ENCODE assay signal across 8 mouse cellular contexts in the genomic region with DNA sequence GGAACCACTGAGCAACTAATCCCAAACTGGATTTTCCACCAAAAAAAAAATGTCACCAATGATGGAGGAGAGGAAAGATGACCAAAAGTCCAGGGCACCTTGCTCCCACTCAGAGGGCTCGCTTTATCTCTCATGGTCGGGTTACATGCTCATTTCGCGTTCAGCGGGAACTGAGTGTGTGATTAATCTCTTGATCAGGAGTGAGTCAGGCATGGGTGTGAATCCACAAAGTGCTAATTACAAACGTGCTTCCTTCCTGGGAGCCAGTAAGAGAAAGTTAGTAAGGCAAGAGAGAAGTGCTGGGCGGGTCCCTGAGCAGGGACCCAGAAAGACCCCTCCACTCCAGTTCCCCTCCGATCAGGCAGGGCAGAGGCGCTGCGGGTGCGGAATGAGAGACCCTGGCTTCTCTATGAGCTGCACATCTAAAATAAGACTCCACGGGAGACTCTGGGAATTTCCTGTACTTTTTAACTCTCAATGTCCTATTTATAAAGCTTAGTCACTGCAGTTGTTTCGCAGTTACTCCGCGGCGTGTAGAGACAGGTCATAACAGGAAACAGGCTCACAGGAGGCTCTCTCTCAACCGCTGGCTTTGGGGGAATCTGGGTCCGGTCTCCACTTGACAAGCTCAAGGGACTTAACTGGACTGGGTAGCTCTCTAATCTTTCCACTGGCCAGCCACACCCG. TPM values are rescaled to one million over a fixed set of nuclear protein-coding genes. Genes with fewer than 3 reads are reported as not detected.
DNase-seq lines count a peak whose midpoint lies in the region; ATAC-seq and TF ChIP-seq lines count a peak whose summit lies in the region.

No protein-coding gene starts in this region.

- H3K9ac ChIP-seq in forebrain, embryonic 11.5 days (ENCODE audit: low read length): no peak overlapping the region; the same call in 1 of the 2 replicates
- H3K9ac ChIP-seq in heart, embryonic 16.5 days (ENCODE audit: low read length): peak overlapping the region; percentile 67
- peak overlapping the region; percentile 14 for H3K9ac ChIP-seq in lung, embryonic 14.5 days
- H3K9ac ChIP-seq in neural tube, embryonic 13.5 days: no peak overlapping the region

- H3K27ac ChIP-seq in forebrain, embryonic 11.5 days (ENCODE audit: low read depth, low read length): peak overlapping the region; percentile 25; the same call in 1 of the 2 replicates
- H3K27ac ChIP-seq in heart, embryonic 16.5 days (ENCODE audit: low read length): peak overlapping the region; percentile 92
- peak overlapping the region; percentile 94 for H3K27ac ChIP-seq in lung, embryonic 14.5 days (ENCODE audit: low read depth)
- H3K27ac ChIP-seq in neural tube, embryonic 13.5 days (replicated peaks): peak overlapping the region; percentile 63

- no peak overlapping the region for H3K4me3 ChIP-seq in forebrain, embryonic 11.5 days (ENCODE audit: low read depth, low read length)
- peak overlapping the region; percentile 31 for H3K4me3 ChIP-seq in heart, embryonic 16.5 days (ENCODE audit: low read length)
- peak overlapping the region; percentile 21 for H3K4me3 ChIP-seq in lung, embryonic 14.5 days (ENCODE audit: low read depth, low read length)
- no peak overlapping the region for H3K4me3 ChIP-seq in neural tube, embryonic 13.5 days

- no peak for TF ChIP-seq CTCF in lung, embryonic 14.5 days (IDR thresholded peaks at IDR 0.05; ENCODE audit: low read depth)

- no peak for ATAC-seq in forebrain, embryonic 11.5 days (replicated peaks; ENCODE audit: low FRiP score)
- ATAC-seq in heart, embryonic 16.5 days (replicated peaks; ENCODE audit: extremely low read depth, insufficient read depth, low FRiP score): peak; percentile 85
- ATAC-seq in lung, embryonic 14.5 days (ENCODE audit: insufficient read depth): peak; percentile 42
- ATAC-seq in neural tube, embryonic 13.5 days (ENCODE audit: low read depth): no peak

- no peak overlapping the region for H3K4me2 ChIP-seq in forebrain, embryonic 11.5 days (ENCODE audit: low read depth, low read length, severe bottlenecking)
- peak overlapping the region; percentile 64 for H3K4me2 ChIP-seq in heart, embryonic 16.5 days (ENCODE audit: low read depth, low read length)
- peak overlapping the region; percentile 61 for H3K4me2 ChIP-seq in lung, embryonic 14.5 days
- peak overlapping the region; percentile 29; the same call in 1 of the 2 replicates for H3K4me2 ChIP-seq in neural tube, embryonic 13.5 days

- 64% methylated on average over 19 of the region's 19 CpGs for WGBS in forebrain, embryonic 11.5 days
- WGBS in heart, embryonic 16.5 days: 5% methylated on average over 19 of the region's 19 CpGs
- WGBS in lung, embryonic 14.5 days: 19% methylated on average over 19 of the region's 19 CpGs
- WGBS in neural tube, embryonic 13.5 days: 63% methylated on average over 19 of the region's 19 CpGs

- H3K4me1 ChIP-seq in forebrain, embryonic 11.5 days (replicated peaks; ENCODE audit: control insufficient read depth, insufficient read depth, low read length): peaks cover 4% of the 10 kb centered on the region; the same call in 1 of the 2 replicates
- H3K4me1 ChIP-seq in heart, embryonic 16.5 days (ENCODE audit: control insufficient read depth, insufficient read depth, low read length): peaks cover 24% of the 10 kb centered on the region
- H3K4me1 ChIP-seq in lung, embryonic 14.5 days (ENCODE audit: insufficient read depth): peaks cover 11% of the 10 kb centered on the region
- peaks cover 29% of the 10 kb centered on the region for H3K4me1 ChIP-seq in neural tube, embryonic 13.5 days (replicated peaks)

- DNase-seq in B cell, adult 2 months: peak; percentile 67 to 68
- peak; percentile 18 for DNase-seq in R1 (ENCODE audit: low read depth, low spot score)
- DNase-seq in forebrain, embryonic 11.5 days (ENCODE audit: low spot score): peak; percentile 56
- peak; percentile 54 for DNase-seq in kidney, postnatal 10 days
- peak; percentile 68 for DNase-seq in lung, embryonic 14.5 days
- no peak for DNase-seq in ovary, postnatal 36 days (ENCODE audit: low spot score)

- no peaks in the 10 kb centered on the region for H3K36me3 ChIP-seq in forebrain, embryonic 11.5 days (ENCODE audit: control insufficient read depth, insufficient read depth, low read length)
- H3K36me3 ChIP-seq in heart, embryonic 16.5 days (ENCODE audit: control insufficient read depth, insufficient read depth): no peaks in the 10 kb centered on the region
- no peaks in the 10 kb centered on the region for H3K36me3 ChIP-seq in lung, embryonic 14.5 days (ENCODE audit: insufficient read depth)
- H3K36me3 ChIP-seq in neural tube, embryonic 13.5 days: no peaks in the 10 kb centered on the region

- no peaks in the 10 kb centered on the region; the same call in 1 of the 2 replicates for H3K27me3 ChIP-seq in forebrain, embryonic 11.5 days (ENCODE audit: control insufficient read depth, insufficient read depth, low read length)
- H3K27me3 ChIP-seq in heart, embryonic 16.5 days (ENCODE audit: control insufficient read depth, insufficient read depth, low read length): no peaks in the 10 kb centered on the region
- no peaks in the 10 kb centered on the region for H3K27me3 ChIP-seq in lung, embryonic 14.5 days (ENCODE audit: insufficient read depth, low read length)
- no peaks in the 10 kb centered on the region for H3K27me3 ChIP-seq in neural tube, embryonic 13.5 days

- no peaks in the 10 kb centered on the region for H3K9me3 ChIP-seq in forebrain, embryonic 11.5 days (ENCODE audit: control insufficient read depth, low read length)
- H3K9me3 ChIP-seq in heart, embryonic 16.5 days (replicated peaks; ENCODE audit: control insufficient read depth, low read length): no peaks in the 10 kb centered on the region
- H3K9me3 ChIP-seq in lung, embryonic 14.5 days (ENCODE audit: low read depth, low read length): no peaks in the 10 kb centered on the region
- H3K9me3 ChIP-seq in neural tube, embryonic 13.5 days: no peaks in the 10 kb centered on the region

RNA-seq across cellular contexts. Expression of a gene that starts 45.0 kb away (rescaled TPM):
- polyA plus RNA-seq in forebrain, embryonic 11.5 days (2014; fragmentation: Nextera tagmentation; extraction: Ambion mirVana): 25.6 and 26.1 TPM in 2 replicates
- 15.7 and 19.2 TPM in 2 replicates for polyA plus RNA-seq in heart, embryonic 16.5 days (2015; fragmentation: Nextera tagmentation; extraction: Ambion mirVana)
- 23.6 and 26.5 TPM in 2 replicates for polyA plus RNA-seq in lung, embryonic 14.5 days (2014; fragmentation: Nextera tagmentation; extraction: Ambion mirVana)
- 25.6 and 28.2 TPM in 2 replicates for polyA plus RNA-seq in neural tube, embryonic 13.5 days (2015; fragmentation: Nextera tagmentation; extraction: Ambion mirVana)

Comparison
In these comparisons a context has a peak if more than half of its experiments do, and no peak if none do; other contexts are left out.
1. ATAC-seq: peak in heart, embryonic 16.5 days (single experiment) and lung, embryonic 14.5 days (single experiment); none in forebrain, embryonic 11.5 days (single experiment) and neural tube, embryonic 13.5 days (single experiment).
2. H3K27ac ChIP-seq: peak in every context shown above with its lines; median percentile 94 in lung, embryonic 14.5 days; 92 in heart, embryonic 16.5 days; 63 in neural tube, embryonic 13.5 days; 25 in forebrain, embryonic 11.5 days.
3. H3K4me3 ChIP-seq: peak in heart, embryonic 16.5 days (single experiment) and lung, embryonic 14.5 days (single experiment); none in forebrain, embryonic 11.5 days (single experiment) and neural tube, embryonic 13.5 days (single experiment).
4. H3K9ac ChIP-seq: peak in heart, embryonic 16.5 days (single experiment) and lung, embryonic 14.5 days (single experiment); none in forebrain, embryonic 11.5 days (single experiment) and neural tube, embryonic 13.5 days (single experiment).